Mouse (Mus musculus) liver, postnatal 0 days (tissue): ENCODE data around the gene Dnajc3.

Experiments used
- CTCF ChIP-seq: sonication (generic); IDR thresholded peaks from 2 replicates; pipeline ENCODE4 v1.5.1; 2016; ENCODE audit warnings: antibody characterized with exemption, low read depth
- EP300 ChIP-seq: IDR thresholded peaks from 2 replicates; pipeline ENCODE4 v1.6.1; 2016; ENCODE audit warnings: antibody characterized with exemption, low read depth, mild to moderate bottlenecking

GRCm38 (mm10) chr14:118932956-118933355, 4.8 kb upstream of the Dnajc3 start:
- TF ChIP-seq EP300, result no peak
- no peak for TF ChIP-seq CTCF
